Mouse (Mus musculus) cerebellum, adult 2 months (tissue): ENCODE results near the gene Ccdc137.

Experiments used
- CTCF ChIP-seq: fragments of 200-500 bp; IDR thresholded peaks from 2 replicates; pipeline ENCODE4 v1.5.1; 2011; ENCODE audit warnings: low read depth, mild to moderate bottlenecking, control low read depth, low read length, moderate library complexity, borderline replicate concordance; ENCODE audit not compliant: insufficient read depth
- POLR2A ChIP-seq: fragments of 200-500 bp; IDR thresholded peaks from 2 replicates; pipeline ENCODE4 v1.6.1; 2011; ENCODE audit warnings: low read length, control low read depth, borderline replicate concordance; ENCODE audit not compliant: insufficient read depth

DNA sequence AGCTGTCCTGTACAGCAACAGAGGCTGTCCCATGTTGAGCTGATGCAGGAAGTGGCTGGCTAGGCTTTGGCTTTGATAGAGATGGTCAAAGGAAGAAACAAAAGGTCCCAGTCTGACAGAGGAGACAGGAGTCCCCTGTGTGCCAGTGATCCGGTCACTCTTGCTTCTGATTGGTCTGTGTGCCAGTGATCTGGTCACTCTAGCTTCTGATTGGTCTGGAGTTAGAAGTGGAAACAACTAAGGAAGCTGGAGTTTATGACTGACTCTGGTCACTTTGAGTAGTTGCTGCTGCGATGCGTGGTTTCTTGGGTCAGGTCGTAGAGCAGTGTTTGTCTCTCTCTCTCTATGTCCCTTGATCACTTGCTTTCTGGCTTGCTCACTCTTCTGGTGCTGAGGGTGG, 43.8 kb downstream of the Ccdc137 start:
- TF ChIP-seq CTCF: no peak
- no peak for TF ChIP-seq POLR2A
